Mouse (Mus musculus) neutrophil, adult 59 days (primary cell): Measurements from ENCODE around the gene Rchy1. TPM values are rescaled to one million over a fixed set of nuclear protein-coding genes. Genes with fewer than 3 reads are reported as not detected.

Experiments
- total RNA-seq, 2 experiments: library from RNA; stranded (reverse); gene quantifications; 1 replicate in 1 of 2; 2 replicates in 1 of 2; pipeline ENCODE4 v1.2.4; 2023

The Rchy1 gene
- 10 to 100 TPM; 74.8 to 82.9 TPM for total RNA-seq

DNA sequence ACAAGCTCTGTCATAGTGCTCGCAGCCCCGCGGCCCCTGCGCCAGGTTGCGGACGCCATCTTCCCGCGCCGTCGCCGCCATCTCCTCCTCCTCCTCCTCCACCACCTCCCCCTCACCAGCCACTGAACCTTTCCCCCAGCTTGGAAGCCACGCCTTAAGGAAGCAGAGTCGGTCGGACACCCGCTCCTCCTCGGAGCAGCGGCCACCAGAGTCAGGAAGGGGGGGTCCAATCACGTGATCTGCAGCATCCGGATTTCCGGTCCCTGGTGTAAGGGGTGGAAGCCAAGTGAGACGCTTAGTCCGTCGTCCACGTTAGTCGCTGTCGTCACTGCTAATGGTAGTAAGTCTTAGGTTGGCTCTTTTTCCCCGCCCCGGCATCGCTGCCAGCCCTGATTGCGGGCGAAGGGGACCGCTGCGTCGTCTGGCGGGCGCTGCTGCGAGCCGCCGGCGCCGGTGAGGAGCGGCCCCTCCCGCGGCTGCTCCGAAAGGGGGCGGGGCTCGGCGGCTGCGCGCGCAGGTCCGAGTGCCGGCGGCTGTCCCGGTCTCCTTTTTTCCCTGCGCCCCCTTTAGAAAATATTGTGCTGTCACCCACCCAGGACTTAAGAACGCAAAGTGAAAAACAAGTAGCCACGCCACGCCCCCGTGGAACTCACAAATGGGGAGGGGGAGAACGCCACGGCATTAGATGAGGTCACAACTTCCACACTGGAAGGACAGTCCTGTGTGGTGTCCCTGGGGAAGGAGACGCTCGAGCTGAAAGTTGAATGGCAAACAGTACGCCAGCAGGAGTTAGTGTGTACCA is at the start of gene Rchy1:
Gene Rchy1 (minus strand): TSS at position 430 of the 802 bp plus-strand sequence.

DNA sequence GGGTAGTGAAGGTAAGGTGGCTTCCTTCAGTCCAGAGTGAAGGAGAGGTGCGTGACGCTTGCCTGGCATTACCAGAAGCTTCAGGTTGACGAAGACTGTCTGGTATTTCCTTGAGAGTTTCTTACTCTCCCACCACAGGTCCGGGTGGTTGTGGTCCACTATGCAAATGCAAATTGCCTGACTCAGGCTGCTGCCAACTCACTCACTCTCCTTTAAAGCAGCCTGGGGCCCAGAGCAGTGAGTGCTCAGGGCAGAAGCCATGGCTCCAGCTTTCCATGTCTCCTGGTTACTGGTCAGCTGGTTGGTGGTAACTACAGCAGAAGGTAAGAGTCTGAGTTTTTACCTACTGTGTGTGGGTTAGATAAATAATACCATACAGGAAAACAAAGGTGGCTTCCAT is 24.4 kb upstream of the Rchy1 start, which contains the start of gene Odaph:
Gene Odaph (plus strand): TSS at position 240 of the 400 bp plus-strand sequence.

Other genes starting within 250 kb of the Rchy1 start
- not detected for gene Odaph, start 24.4 kb upstream of the Rchy1 start, total RNA-seq
- gene Cdkl2, start 80.8 kb upstream of the Rchy1 start, total RNA-seq, result 1 to 10 TPM in 1 of 2 experiments, under 1 TPM in 1; 0.51 to 1.1 TPM
- 10 to 100 TPM; 54.4 to 68.7 TPM for gene G3bp2, start 120.7 kb upstream of the Rchy1 start, total RNA-seq
- 10 to 100 TPM; 39.7 to 43.8 TPM for gene Uso1, start 174.9 kb upstream of the Rchy1 start, total RNA-seq